Mouse (Mus musculus): ENCODE measurements around the gene Tesmin. TPM values are rescaled to one million over a fixed set of nuclear protein-coding genes. Genes with fewer than 3 reads are reported as not detected.

Gene Tesmin
- polyA plus RNA-seq, 1 experiment from 2014 or later, result 0.10 TPM

DNA sequence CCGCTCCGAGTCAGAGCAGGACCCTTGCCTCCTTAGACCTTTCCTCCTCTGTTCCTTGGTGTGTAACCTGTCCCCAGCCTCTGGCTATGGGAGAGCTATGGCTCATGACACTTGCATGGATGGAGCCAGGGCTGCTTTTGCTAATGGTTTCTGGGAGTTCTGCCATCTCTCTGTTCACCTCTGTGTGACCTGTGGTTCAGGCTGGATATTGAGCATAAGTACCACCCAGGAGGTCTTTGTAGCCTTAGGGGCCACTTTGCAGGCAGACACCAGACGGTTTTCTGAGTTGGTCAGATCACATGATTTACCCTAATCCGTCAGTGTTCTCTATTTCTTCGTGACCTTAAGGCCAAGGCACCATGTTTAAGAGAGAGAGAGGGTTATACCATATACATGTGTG, 32.1 kb upstream of the Tesmin start:
- Histone ChIP-seq H3K27ac (ENCODE audit: low read length) (no peak overlapping the region), H3K4me2 (replicated peaks; ENCODE audit: low read depth, low read length) (no peak overlapping the region), H3K9me3 (ENCODE audit: control insufficient read depth, low read depth, low read length) (no peaks in the 10 kb centered on the region), H3K36me3 (ENCODE audit: control insufficient read depth, insufficient read depth, low read length) (no peaks in the 10 kb centered on the region; the same call in 1 of the 2 replicates), H3K27me3 (ENCODE audit: control insufficient read depth, insufficient read depth, low read length) (no peaks in the 10 kb centered on the region), H3K4me1 (ENCODE audit: control insufficient read depth, insufficient read depth, low read length) (no peaks in the 10 kb centered on the region), H3K9ac (replicated peaks; ENCODE audit: low read depth, low read length) (no peak overlapping the region), H3K4me3 (ENCODE audit: low read depth, low read length) (no peak overlapping the region)
- no peak for ATAC-seq (ENCODE audit: insufficient number of reproducible peaks, insufficient read depth, low FRiP score, low read depth)
- 71% methylated on average over 5 of the region's 5 CpGs for WGBS

DNA sequence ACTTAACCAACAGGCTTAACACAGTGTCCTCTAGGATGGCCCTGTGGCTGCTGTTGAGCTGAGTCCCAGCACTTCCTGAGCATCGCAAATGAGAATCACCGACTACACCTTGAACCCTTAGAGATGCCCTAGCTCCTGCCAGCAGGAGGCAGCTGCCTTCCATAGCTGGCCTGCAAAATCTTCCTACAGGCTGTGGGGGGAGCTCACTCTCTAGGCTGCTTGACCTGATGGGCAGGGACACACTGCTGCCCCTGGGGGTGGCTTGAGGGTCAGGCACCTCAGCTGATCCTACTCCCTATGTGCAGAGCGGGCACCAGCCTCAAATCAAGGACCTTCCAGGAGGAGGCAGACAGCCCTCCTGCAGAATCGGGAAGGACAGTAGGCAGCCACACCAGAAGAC, 31.0 kb upstream of the Tesmin start:
- Histone ChIP-seq H3K4me1 (ENCODE audit: control insufficient read depth, insufficient read depth, low read length) (no peaks in the 10 kb centered on the region), H3K36me3 (ENCODE audit: control insufficient read depth, insufficient read depth, low read length) (no peaks in the 10 kb centered on the region; the same call in 1 of the 2 replicates), H3K27ac (ENCODE audit: low read length) (no peak overlapping the region), H3K9ac (replicated peaks; ENCODE audit: low read depth, low read length) (no peak overlapping the region), H3K4me3 (ENCODE audit: low read depth, low read length) (no peak overlapping the region), H3K9me3 (ENCODE audit: control insufficient read depth, low read depth, low read length) (no peaks in the 10 kb centered on the region), H3K27me3 (ENCODE audit: control insufficient read depth, insufficient read depth, low read length) (no peaks in the 10 kb centered on the region), H3K4me2 (replicated peaks; ENCODE audit: low read depth, low read length) (no peak overlapping the region)
- 76% methylated on average over 4 of the region's 4 CpGs for WGBS
- ATAC-seq (ENCODE audit: insufficient number of reproducible peaks, insufficient read depth, low FRiP score, low read depth), result no peak

DNA sequence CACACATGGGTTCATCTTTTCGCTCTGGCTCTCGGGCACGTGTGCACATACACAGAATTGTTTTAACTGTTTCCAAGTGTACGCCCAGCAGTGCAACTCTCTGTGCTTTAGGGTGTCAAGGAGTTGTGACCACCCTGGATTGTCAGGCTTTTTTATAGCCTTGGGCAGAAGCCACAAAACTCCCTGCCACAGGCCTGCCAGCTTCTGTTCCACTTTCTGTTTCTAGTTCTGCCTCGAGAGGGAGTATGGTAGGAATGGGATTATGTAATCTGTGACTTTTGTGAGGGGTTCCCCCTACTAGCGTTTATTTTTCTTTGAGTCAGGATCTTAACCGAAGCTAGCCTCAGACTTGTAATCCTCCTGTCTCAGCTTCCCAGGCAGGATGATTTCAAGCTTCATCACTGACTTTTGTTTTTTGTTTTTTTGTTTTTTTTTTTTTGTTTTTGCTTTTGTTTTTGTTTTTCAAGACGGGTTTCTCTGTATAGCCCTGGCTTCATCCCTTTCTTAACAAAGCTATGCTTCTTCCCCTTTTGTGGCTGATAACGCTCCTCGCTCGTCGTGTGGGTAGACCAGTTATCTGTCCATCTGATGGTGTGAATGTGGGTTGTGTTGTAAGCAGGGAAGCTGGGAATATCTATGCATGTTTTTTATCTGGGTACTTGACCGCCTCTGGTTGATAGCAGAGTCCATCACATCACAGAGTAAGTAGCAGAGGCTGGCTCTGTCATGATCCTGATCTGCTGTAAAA, 28.6 kb upstream of the Tesmin start:
- H3K27me3 ChIP-seq (ENCODE audit: control insufficient read depth, insufficient read depth, low read length), result no peaks in the 10 kb centered on the region
- H3K4me3 ChIP-seq (ENCODE audit: low read depth, low read length), result no peak overlapping the region
- H3K9ac ChIP-seq (replicated peaks; ENCODE audit: low read depth, low read length), result no peak overlapping the region
- ATAC-seq (ENCODE audit: insufficient number of reproducible peaks, insufficient read depth, low FRiP score, low read depth), result no peak
- H3K4me1 ChIP-seq (ENCODE audit: control insufficient read depth, insufficient read depth, low read length), result no peaks in the 10 kb centered on the region
- WGBS, result 87% methylated on average over 13 of the region's 13 CpGs
- no peaks in the 10 kb centered on the region; the same call in 1 of the 2 replicates for H3K36me3 ChIP-seq (ENCODE audit: control insufficient read depth, insufficient read depth, low read length)
- no peaks in the 10 kb centered on the region for H3K9me3 ChIP-seq (ENCODE audit: control insufficient read depth, low read depth, low read length)
- H3K4me2 ChIP-seq (replicated peaks; ENCODE audit: low read depth, low read length), result no peak overlapping the region
- H3K27ac ChIP-seq (ENCODE audit: low read length), result no peak overlapping the region

DNA sequence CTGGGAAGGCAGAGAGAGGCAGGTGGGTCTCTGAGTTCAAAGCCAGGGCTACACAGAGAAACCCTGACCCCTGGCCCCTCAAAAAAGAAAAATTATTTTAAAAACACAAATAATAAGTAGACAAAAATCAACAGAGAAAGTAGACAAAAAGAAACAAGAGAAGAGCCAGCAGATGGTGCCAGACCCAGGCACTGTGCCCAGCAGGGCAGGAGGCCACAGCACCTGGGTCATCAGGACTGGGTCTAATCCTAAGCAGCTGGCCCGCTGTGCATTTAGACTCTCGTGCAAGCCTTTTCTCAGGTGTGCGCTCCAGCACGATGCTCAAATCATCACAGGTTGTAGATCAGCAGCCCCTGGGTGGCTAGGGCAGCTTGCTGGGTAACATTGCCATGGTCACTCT, 25.1 kb upstream of the Tesmin start:
- no peaks in the 10 kb centered on the region for H3K4me1 ChIP-seq (ENCODE audit: control insufficient read depth, insufficient read depth, low read length)
- 90% methylated on average over 4 of the region's 4 CpGs for WGBS
- no peak overlapping the region for H3K4me2 ChIP-seq (replicated peaks; ENCODE audit: low read depth, low read length)
- H3K4me3 ChIP-seq (ENCODE audit: low read depth, low read length), result no peak overlapping the region
- H3K27ac ChIP-seq (ENCODE audit: low read length), result no peak overlapping the region
- no peak for ATAC-seq (ENCODE audit: insufficient number of reproducible peaks, insufficient read depth, low FRiP score, low read depth)
- H3K36me3 ChIP-seq (ENCODE audit: control insufficient read depth, insufficient read depth, low read length), result no peaks in the 10 kb centered on the region
- H3K9me3 ChIP-seq (ENCODE audit: control insufficient read depth, low read depth, low read length), result no peaks in the 10 kb centered on the region
- H3K9ac ChIP-seq (replicated peaks; ENCODE audit: low read depth, low read length), result no peak overlapping the region
- H3K27me3 ChIP-seq (ENCODE audit: control insufficient read depth, insufficient read depth, low read length), result no peaks in the 10 kb centered on the region

DNA sequence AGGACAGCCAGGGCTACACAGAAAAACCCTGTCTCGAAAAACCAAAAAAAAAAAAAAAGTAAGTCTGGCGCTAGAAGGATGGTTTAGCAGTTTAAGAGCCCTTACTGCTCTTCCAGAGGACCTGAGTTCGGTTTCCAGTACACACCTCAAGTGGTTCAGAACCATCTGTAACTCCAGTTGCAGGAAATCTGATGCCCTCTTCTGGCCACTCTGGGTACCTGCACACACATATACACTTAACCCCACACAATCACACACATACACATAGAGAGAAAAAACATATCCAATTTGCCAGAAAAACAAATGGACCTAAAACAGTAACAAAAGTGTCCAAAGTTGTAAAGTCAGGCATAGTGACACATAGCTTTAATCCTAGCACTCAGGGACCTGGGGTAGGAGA, 23.6 kb upstream of the Tesmin start:
- H3K4me2 ChIP-seq (replicated peaks; ENCODE audit: low read depth, low read length), result no peak overlapping the region
- H3K4me3 ChIP-seq (ENCODE audit: low read depth, low read length), result no peak overlapping the region
- H3K36me3 ChIP-seq (ENCODE audit: control insufficient read depth, insufficient read depth, low read length), result no peaks in the 10 kb centered on the region; the same call in 1 of the 2 replicates
- ATAC-seq (ENCODE audit: insufficient number of reproducible peaks, insufficient read depth, low FRiP score, low read depth), result no peak
- no peaks in the 10 kb centered on the region for H3K4me1 ChIP-seq (ENCODE audit: control insufficient read depth, insufficient read depth, low read length)
- 100% methylated on average over 2 of the region's 3 CpGs for WGBS
- no peak overlapping the region for H3K27ac ChIP-seq (ENCODE audit: low read length)
- no peaks in the 10 kb centered on the region for H3K27me3 ChIP-seq (ENCODE audit: control insufficient read depth, insufficient read depth, low read length)
- no peak overlapping the region for H3K9ac ChIP-seq (replicated peaks; ENCODE audit: low read depth, low read length)
- no peaks in the 10 kb centered on the region for H3K9me3 ChIP-seq (ENCODE audit: control insufficient read depth, low read depth, low read length)

DNA sequence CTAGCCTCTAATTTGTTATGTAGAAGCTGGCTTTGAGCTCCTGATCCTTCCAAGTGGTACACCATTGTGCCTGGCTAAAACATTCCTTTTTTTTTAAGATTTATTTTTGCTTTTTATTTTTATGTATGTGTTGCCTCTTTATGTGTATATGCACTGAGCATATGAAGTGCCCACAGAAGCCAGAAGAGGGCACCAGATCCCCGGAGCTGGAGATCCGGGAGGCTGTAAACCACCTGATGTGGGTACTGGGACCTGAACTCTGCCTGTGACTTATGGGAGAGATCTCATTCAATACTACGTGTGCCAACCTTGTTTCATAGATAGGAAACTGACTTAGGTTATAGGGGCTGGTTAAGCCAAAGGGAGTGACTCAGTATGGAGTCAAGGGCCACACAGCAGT, 20.4 kb upstream of the Tesmin start:
- WGBS, result 93% methylated on average over 3 of the region's 3 CpGs
- H3K36me3 ChIP-seq (ENCODE audit: control insufficient read depth, insufficient read depth, low read length), result no peaks in the 10 kb centered on the region; the same call in 1 of the 2 replicates

DNA sequence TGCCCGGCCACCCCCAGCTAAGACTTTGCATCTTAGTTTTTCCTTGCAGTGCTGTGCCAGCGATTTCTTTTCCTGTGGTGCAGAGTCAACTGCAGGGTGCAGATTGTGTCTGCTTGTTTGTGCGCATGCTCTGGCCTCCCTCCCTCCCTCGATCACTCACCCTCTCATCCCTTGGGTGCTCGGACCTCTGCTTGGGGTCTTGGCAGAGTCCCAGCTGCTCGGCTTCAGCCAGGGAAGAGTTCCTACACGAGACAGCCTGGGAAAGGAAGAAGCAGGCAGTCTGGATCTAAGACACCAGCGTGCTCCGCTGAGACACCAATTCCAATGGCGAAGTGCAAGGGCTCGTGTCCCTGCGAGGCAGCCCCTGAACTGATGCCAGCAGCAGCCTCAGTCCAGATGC, 15.3 kb upstream of the Tesmin start:
- 63% methylated on average over 12 of the region's 12 CpGs for WGBS
- H3K36me3 ChIP-seq (ENCODE audit: control insufficient read depth, insufficient read depth, low read length), result no peaks in the 10 kb centered on the region; the same call in 1 of the 2 replicates
- H3K27ac ChIP-seq (ENCODE audit: low read length), result no peak overlapping the region

More for the DNA sequence above, 20.4 kb upstream of the Tesmin start:
- H3K9me3 ChIP-seq (ENCODE audit: control insufficient read depth, low read depth, low read length), result no peaks in the 10 kb centered on the region
- H3K27me3 ChIP-seq (ENCODE audit: control insufficient read depth, insufficient read depth, low read length), result no peaks in the 10 kb centered on the region
- no peak overlapping the region for H3K27ac ChIP-seq (ENCODE audit: low read length)
- H3K4me3 ChIP-seq (ENCODE audit: low read depth, low read length), result no peak overlapping the region
- H3K4me1 ChIP-seq (ENCODE audit: control insufficient read depth, insufficient read depth, low read length), result no peaks in the 10 kb centered on the region
- ATAC-seq (ENCODE audit: insufficient number of reproducible peaks, insufficient read depth, low FRiP score, low read depth), result no peak
- no peak overlapping the region for H3K4me2 ChIP-seq (replicated peaks; ENCODE audit: low read depth, low read length)
- no peak overlapping the region for H3K9ac ChIP-seq (replicated peaks; ENCODE audit: low read depth, low read length)

DNA sequence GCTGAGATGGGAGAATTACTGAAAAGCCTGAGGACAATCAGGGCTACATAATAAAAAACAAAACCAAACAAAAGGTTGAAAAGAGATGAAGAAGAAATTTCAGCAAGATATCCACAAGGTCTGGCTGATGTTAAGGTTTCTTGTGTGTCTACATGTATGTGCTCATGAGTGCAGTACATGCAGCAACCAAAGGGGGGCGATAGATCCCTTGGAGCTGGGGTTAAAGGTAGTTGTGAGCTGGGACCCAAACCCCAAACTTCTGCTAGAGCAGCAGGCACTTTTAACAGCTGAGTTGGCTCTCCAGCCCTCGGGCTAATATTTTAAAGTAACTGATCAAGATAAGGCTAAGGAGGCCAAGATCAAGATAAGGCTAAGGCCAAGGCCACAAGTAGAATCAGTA, 14.6 kb upstream of the Tesmin start:
- H3K4me1 ChIP-seq (ENCODE audit: control insufficient read depth, insufficient read depth, low read length), result no peaks in the 10 kb centered on the region
- H3K27ac ChIP-seq (ENCODE audit: low read length), result no peak overlapping the region
- ATAC-seq (ENCODE audit: insufficient number of reproducible peaks, insufficient read depth, low FRiP score, low read depth), result no peak
- H3K9ac ChIP-seq (replicated peaks; ENCODE audit: low read depth, low read length), result no peak overlapping the region
- no peaks in the 10 kb centered on the region for H3K27me3 ChIP-seq (ENCODE audit: control insufficient read depth, insufficient read depth, low read length)
- H3K4me3 ChIP-seq (ENCODE audit: low read depth, low read length), result no peak overlapping the region
- WGBS, result 48% methylated on average over 2 of the region's 2 CpGs
- no peaks in the 10 kb centered on the region; the same call in 1 of the 2 replicates for H3K36me3 ChIP-seq (ENCODE audit: control insufficient read depth, insufficient read depth, low read length)
- H3K4me2 ChIP-seq (replicated peaks; ENCODE audit: low read depth, low read length), result no peak overlapping the region
- no peaks in the 10 kb centered on the region for H3K9me3 ChIP-seq (ENCODE audit: control insufficient read depth, low read depth, low read length)

More for the DNA sequence above, 15.3 kb upstream of the Tesmin start:
- no peaks in the 10 kb centered on the region for H3K27me3 ChIP-seq (ENCODE audit: control insufficient read depth, insufficient read depth, low read length)
- no peaks in the 10 kb centered on the region for H3K9me3 ChIP-seq (ENCODE audit: control insufficient read depth, low read depth, low read length)
- H3K4me2 ChIP-seq (replicated peaks; ENCODE audit: low read depth, low read length), result no peak overlapping the region
- H3K4me3 ChIP-seq (ENCODE audit: low read depth, low read length), result no peak overlapping the region
- H3K9ac ChIP-seq (replicated peaks; ENCODE audit: low read depth, low read length), result no peak overlapping the region
- ATAC-seq (ENCODE audit: insufficient number of reproducible peaks, insufficient read depth, low FRiP score, low read depth), result no peak
- no peaks in the 10 kb centered on the region for H3K4me1 ChIP-seq (ENCODE audit: control insufficient read depth, insufficient read depth, low read length)
